Mouse (Mus musculus): ENCODE data around the gene Atg4d. TPM values are rescaled to one million over a fixed set of nuclear protein-coding genes. Genes with fewer than 3 reads are reported as not detected.

Atg4d gene
- total and polyA plus RNA-seq, 3 experiments, result 83.9 to 99.7 TPM; not detected in 1

- TF ChIP-seq UBTF (IDR thresholded peaks at IDR 0.05; ENCODE audit: borderline replicate concordance, insufficient read depth, low read depth, low read length) (no peak), MAX (IDR thresholded peaks at IDR 0.05; ENCODE audit: low read length) (peak; percentile 74), TCF12 (IDR thresholded peaks at IDR 0.05; ENCODE audit: low read depth, low read length) (peak; percentile 41; the same call in 1 of the 2 replicates), ZMIZ1 (IDR thresholded peaks at IDR 0.05; ENCODE audit: low read depth, low read length) (no peak), USF1 (IDR thresholded peaks at IDR 0.05; ENCODE audit: low read depth, low read length) (0 out of 2 replicates have a peak, but pooled peaks have one; percentile 3)
Measured at GRCm38 (mm10) chr9:21249629-21250508, 15.2 kb upstream of the Atg4d start (continued).

GRCm38 (mm10) chr9:21250509-21250908, 14.6 kb upstream of the Atg4d start:
- H3K9me3 ChIP-seq (replicated peaks; ENCODE audit: insufficient read depth, low read length), result no peaks in the 10 kb centered on the region
- H3K4me3 ChIP-seq (ENCODE audit: control insufficient read depth in 1 of 2, insufficient read depth in 1 of 2, low read depth in 2 of 2, low read length in 2 of 2), result 0 out of 4 replicates have a peak overlapping the region, but pooled peaks of 1 of the 2 experiments have one; percentile 6
- TF ChIP-seq RCOR1 (IDR thresholded peaks at IDR 0.05; ENCODE audit: low read depth, low read length), result no peak
- no peak for TF ChIP-seq MYC (IDR thresholded peaks at IDR 0.05; ENCODE audit: low read depth, low read length)
- 0 out of 2 replicates have a peak, but pooled peaks have one; percentile 15 for TF ChIP-seq MAX (IDR thresholded peaks at IDR 0.05; ENCODE audit: low read length)
- no peak for TF ChIP-seq GABPA (IDR thresholded peaks at IDR 0.05; ENCODE audit: low read depth, low read length)
- TF ChIP-seq ELF1 (IDR thresholded peaks at IDR 0.05; ENCODE audit: low read depth, low read length), result no peak; the same call in 1 of the 2 replicates
- no peak for TF ChIP-seq NRF1 (IDR thresholded peaks at IDR 0.05; ENCODE audit: insufficient read depth, low read depth, low read length, poor library complexity, severe bottlenecking)
- no peak for TF ChIP-seq CHD2 (IDR thresholded peaks at IDR 0.05; ENCODE audit: low read length)
- TF ChIP-seq BHLHE40 (IDR thresholded peaks at IDR 0.05; ENCODE audit: borderline replicate concordance, low read depth, low read length), result no peak
- no peak for TF ChIP-seq UBTF (IDR thresholded peaks at IDR 0.05; ENCODE audit: borderline replicate concordance, insufficient read depth, low read depth, low read length)
- TF ChIP-seq MAFK (IDR thresholded peaks at IDR 0.05; ENCODE audit: borderline replicate concordance, low read depth, low read length), result no peak
- TF ChIP-seq JUND (IDR thresholded peaks at IDR 0.05; ENCODE audit: low read depth, low read length), result no peak
- TF ChIP-seq CTCF (IDR thresholded peaks at IDR 0.05 in 2 of 3, conservative IDR thresholded peaks at IDR 0.05 in 1 of 3; ENCODE audit: control insufficient read depth in 1 of 3, insufficient read depth in 1 of 3, low read depth in 2 of 3, low read length in 3 of 3, poor library complexity in 1 of 3, severe bottlenecking in 1 of 3), result no peak
- TF ChIP-seq EP300 (IDR thresholded peaks at IDR 0.05; ENCODE audit: low read depth in 1 of 2, low read length in 2 of 2), result peak; percentile 4 to 20; a peak in 3 of 4 replicates
- TF ChIP-seq TCF12 (IDR thresholded peaks at IDR 0.05; ENCODE audit: low read depth, low read length), result no peak
- peak; percentile 12; the same call in 1 of the 2 replicates for TF ChIP-seq NELFE (IDR thresholded peaks at IDR 0.05; ENCODE audit: low read depth, low read length)
- TF ChIP-seq MAZ (IDR thresholded peaks at IDR 0.05; ENCODE audit: low read depth, low read length), result no peak; the same call in 1 of the 2 replicates
- TF ChIP-seq E2F4 (IDR thresholded peaks at IDR 0.05; ENCODE audit: borderline replicate concordance, low read depth, low read length), result no peak
- TF ChIP-seq TAL1 (IDR thresholded peaks at IDR 0.05; ENCODE audit: low read length), result no peak
- no peak for TF ChIP-seq USF1 (IDR thresholded peaks at IDR 0.05; ENCODE audit: low read depth, low read length)
- peak; percentile 62; the same call in 1 of the 2 replicates for TF ChIP-seq GATA1 (IDR thresholded peaks at IDR 0.05; ENCODE audit: low read depth, low read length)
- no peak for TF ChIP-seq CHD1 (IDR thresholded peaks at IDR 0.05; ENCODE audit: low read depth, low read length)
- TF ChIP-seq MYB (IDR thresholded peaks at IDR 0.05; ENCODE audit: low read depth, low read length), result no peak; the same call in 1 of the 2 replicates
- peak; percentile 61 for TF ChIP-seq ETS1 (IDR thresholded peaks at IDR 0.05; ENCODE audit: low read depth, low read length)
- 0 out of 4 replicates have a peak, but pooled peaks of 1 of the 2 experiments have one; percentile 2 for TF ChIP-seq POLR2A (IDR thresholded peaks at IDR 0.05; ENCODE audit: control insufficient read depth in 1 of 2, insufficient read depth in 1 of 2, low read depth in 1 of 2, low read length in 2 of 2, poor library complexity in 1 of 2)
- TF ChIP-seq SIN3A (IDR thresholded peaks at IDR 0.05; ENCODE audit: low read length), result peak; percentile 36; the same call in 1 of the 2 replicates
- peak; percentile 2; the same call in 1 of the 2 replicates for TF ChIP-seq MXI1 (IDR thresholded peaks at IDR 0.05; ENCODE audit: low read depth, low read length)
- 0 out of 2 replicates have a peak, but pooled peaks have one; percentile 17 for TF ChIP-seq TBP (IDR thresholded peaks at IDR 0.05; ENCODE audit: low read depth, low read length)
- TF ChIP-seq ZC3H11A (IDR thresholded peaks at IDR 0.05; ENCODE audit: low read depth, low read length), result no peak
- H3K79me2 ChIP-seq (ENCODE audit: control insufficient read depth, insufficient read depth, low read length, poor library complexity), result no peaks in the 10 kb centered on the region
- peaks cover 0 to 7% of the 10 kb centered on the region in 2 experiments; a peak in 2 of 4 replicates for H3K36me3 ChIP-seq (ENCODE audit: control insufficient read depth in 1 of 2, insufficient read depth in 2 of 2, low read length in 2 of 2)
- H3K27ac ChIP-seq (ENCODE audit: control insufficient read depth, low read depth, low read length), result no peak overlapping the region
- peak; percentile 73 for DNase-seq (ENCODE audit: low read depth, low spot score)
- peaks cover 12 to 17% of the 10 kb centered on the region in 2 experiments for H3K4me1 ChIP-seq (ENCODE audit: control insufficient read depth in 1 of 2, insufficient read depth in 2 of 2, low read length in 2 of 2)
- H3K9ac ChIP-seq (ENCODE audit: control insufficient read depth, low read depth, low read length, poor library complexity, severe bottlenecking), result 0 out of 2 replicates have a peak overlapping the region, but pooled peaks have one; percentile 1
- H3K27me3 ChIP-seq (ENCODE audit: control insufficient read depth in 1 of 2, insufficient read depth in 2 of 2, low read length in 2 of 2), result no peaks in the 10 kb centered on the region; a peak in 1 of 4 replicates
